Mouse (Mus musculus): ENCODE measurements at regions not wholly inside any gene's neighbourhood (a gene's known extent, or its start where the extent isn't known, plus 50 kb on each side); places are given as distances from the start of the nearest gene placed in this dataset.

- TF ChIP-seq CTCF (IDR thresholded peaks at IDR 0.05; ENCODE audit: borderline replicate concordance, insufficient read depth, low read depth, low read length), result no peak
- TF ChIP-seq POLR2A (IDR thresholded peaks at IDR 0.05; ENCODE audit: borderline replicate concordance, insufficient read depth, low read length), result no peak
Measured at GRCm38 (mm10) chr10:66354986-66355385, 740.9 kb upstream of the Jmjd1c start.

Measured in cerebellum, adult 2 months (tissue).